Mouse (Mus musculus) adrenal gland (tissue): ENCODE results near the gene Gm28374.

Experiments used
- intact Hi-C: fragments of 180-260 bp; cut with DNase I; formaldehyde crosslinking; loops from one replicate; pipeline ENCODE4 v1.15.1; 2025

Gene Gm28374

GRCm38 (mm10) chr19:6088841-6089240 is 6.8 kb upstream of the Gm28374 start:
- intact Hi-C loops: loop anchor here (5.0 kb wide), 1 partner anchor 33 kb away; no protein-coding TSS in a partner anchor

DNA sequence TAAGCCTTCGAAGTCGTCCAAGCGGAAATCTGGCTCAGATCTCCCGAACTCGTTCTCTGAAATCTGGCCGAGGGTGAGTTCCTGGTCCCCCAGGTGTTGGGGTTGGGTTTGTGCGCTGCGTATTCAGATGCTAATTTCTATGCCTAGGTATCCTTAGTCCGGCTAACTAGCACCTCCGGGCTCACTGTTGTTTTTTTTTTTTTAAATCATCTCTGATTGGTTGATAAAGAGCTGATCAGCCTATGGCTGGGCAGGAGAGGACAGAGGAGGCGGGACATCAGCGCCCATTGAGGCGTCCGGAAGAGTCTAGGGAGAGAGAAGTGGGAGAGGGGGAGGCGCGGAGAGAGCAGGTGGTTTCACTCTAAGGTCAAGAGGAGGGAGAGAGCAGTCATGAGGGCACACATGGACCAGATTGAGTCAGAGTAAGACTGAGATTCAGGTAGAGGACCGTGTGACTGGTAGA is 3.4 kb upstream of the Gm28374 start:
- intact Hi-C loops: loop anchor here (5.0 kb wide), 1 partner anchor 37 kb away; no protein-coding TSS in a partner anchor

DNA sequence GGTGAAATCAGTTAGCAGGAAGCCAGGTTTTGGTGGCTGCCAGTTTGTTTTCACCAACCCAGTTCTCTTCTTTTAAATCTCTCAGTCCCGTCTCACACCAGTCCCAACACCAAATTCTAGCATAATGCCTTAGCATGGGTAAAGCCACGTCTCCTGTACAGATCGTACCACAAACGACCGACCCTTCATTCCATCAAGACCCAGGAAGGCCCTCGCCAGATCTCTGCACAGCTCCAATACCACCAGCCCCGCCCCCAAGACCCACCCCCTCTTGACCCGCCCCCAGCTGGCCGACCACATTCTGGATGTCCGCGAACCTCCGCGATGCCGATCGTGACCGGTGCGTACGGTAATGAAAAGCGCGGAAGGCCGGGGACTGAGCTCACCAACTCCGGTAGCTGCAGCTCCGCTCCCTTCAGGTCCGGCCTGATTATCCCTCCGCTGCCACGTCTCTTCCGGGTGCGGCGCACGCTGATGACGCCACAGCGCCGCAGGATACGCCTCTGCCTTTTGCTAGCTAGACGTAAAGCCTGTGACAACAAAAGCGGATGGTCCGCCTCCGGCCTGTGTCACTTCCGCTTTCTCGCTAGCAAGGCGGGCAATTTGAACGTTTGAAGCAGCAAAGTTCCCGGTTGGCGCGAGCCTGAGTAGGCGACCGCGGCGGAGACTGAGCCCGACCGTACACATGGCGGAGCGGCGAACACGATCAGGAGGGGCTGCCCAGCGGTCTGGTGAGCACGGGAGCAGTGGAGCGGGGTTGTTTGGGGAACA is 2.6 kb upstream of the Gm28374 start, which contains the start of the genes Zfpl1 and Cdca5:
Zfpl1 (minus strand) TSS at position 479 of the 771 bp plus-strand sequence.
Cdca5 (plus strand) TSS at position 506 of the 771 bp plus-strand sequence.
- intact Hi-C loops: loop anchor here (5.0 kb wide), 1 partner anchor 38 kb away; no protein-coding TSS in a partner anchor

- intact Hi-C loops: no loop called here
These were observed 2.0 kb downstream of the Gm28374 start, which contains the start of gene Tmem262 for GRCm38 (mm10) chr19:6079983-6080480. Gene Tmem262 (plus strand): TSS chr19:6080033.

GRCm38 (mm10) chr19:6076564-6077393 is 5.3 kb downstream of the Gm28374 start, which contains the start of gene Vps51:
Gene Vps51 (minus strand): TSS chr19:6077231.
- intact Hi-C loops: no loop called here

GRCm38 (mm10) chr19:6073889-6074288 is 8.2 kb downstream of the Gm28374 start:
- intact Hi-C loops: no loop called here

DNA sequence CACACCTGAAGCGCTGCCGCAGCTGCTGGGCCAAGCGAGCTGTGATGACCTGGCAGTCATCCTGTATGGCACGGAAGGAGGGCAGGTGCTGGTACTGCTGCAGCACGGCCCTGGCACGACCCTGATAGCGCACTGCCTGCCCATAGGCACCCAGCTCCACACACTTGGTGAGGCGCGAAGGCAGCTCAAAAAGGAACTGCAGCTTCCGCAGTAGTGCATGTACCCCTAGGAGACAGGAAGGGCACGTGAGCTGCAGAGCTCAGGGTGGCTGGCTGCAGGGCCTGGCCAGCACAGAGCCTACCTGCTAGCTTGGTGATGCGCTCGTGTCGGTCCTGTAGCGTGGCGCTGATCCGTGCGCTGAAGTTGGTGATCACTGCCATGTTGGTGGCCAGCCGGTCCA is 10.8 kb downstream of the Gm28374 start:
- intact Hi-C loops: no loop called here

DNA sequence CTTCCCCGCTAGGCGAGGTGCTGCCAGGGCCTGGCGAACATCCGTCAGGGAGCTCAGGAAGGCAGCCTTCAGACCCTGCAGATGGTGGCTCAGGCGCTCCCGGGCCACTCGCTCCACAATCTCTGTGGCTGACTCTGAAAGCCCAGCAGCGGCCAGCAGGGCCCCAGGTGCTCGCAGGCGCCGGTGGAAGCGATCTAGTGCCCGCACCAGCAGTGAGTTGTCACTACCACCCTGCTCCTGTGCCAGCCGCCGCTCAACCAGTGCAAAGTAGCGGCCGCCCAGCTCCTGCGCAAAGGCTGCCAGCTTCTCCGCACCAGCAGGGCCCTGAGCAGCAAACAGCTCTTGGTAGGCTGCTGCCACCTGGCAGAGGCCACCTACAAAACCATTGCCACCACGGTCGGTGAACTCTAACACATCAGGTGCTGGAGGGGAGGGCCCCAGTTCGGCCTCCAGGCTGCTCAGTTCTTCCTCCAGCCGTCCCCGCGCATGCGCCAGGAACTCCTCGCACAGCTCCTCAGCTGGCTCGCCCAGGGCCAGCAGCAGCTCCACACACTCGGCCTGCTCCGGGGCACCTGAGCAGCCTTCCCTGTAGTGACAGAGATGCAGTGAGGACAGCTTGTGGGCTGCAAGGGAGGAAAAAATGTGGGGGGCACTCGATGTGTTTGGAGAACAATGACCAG is 11.3 kb downstream of the Gm28374 start:
- intact Hi-C loops: no loop called here

GRCm38 (mm10) chr19:6069851-6070250 is 12.2 kb downstream of the Gm28374 start:
- intact Hi-C loops: no loop called here

DNA sequence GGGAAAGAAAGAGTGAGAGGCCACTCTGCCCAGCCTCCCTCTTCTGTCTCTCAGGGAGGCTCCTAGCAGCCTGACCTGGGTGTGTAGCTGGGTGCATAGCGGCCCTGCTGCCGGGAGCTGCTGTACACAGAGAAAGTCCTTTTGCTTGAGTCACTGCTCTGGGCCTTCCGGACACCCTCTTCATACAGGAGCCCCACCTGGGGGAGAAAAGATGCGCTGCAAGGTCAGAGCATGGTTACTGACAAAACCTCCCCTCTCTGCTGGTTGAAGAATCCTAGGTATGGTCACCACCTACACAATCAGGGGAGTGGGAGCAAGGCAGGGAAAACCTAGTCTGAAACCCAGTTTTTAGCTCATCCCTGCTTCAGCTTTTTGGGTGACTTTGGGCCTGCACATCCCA is 13.1 kb downstream of the Gm28374 start:
- intact Hi-C loops: no loop called here

- intact Hi-C loops: no loop called here
These were observed 14.2 kb downstream of the Gm28374 start, which contains the start of gene Tm7sf2 for GRCm38 (mm10) chr19:6067724-6068415. Gene Tm7sf2 (minus strand): TSS chr19:6068373.

- intact Hi-C loops: no loop called here
These were observed 14.9 kb downstream of the Gm28374 start for GRCm38 (mm10) chr19:6067011-6067723.

GRCm38 (mm10) chr19:6066571-6066970 is 15.5 kb downstream of the Gm28374 start:
- intact Hi-C loops: no loop called here

GRCm38 (mm10) chr19:6063081-6063480 is 19.0 kb downstream of the Gm28374 start:
- intact Hi-C loops: no loop called here

DNA sequence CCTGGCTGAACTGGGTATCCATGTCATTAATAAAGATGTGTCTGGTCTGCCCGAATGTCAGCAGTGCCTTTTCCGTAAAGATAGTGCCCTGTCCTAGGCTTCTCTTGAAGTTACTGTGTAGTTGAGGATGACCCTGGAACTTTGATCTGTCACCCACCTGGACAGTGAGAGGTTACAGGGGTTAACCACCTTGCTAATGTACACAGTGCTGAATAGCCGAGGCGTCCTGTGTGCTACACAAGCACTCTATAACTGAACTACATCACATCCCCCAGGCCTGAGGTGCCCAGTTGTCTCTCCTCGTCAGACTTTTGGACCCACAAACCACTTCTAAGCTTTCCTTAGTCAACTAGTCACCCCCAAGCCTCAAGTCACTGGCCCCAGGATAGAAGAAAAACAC is 19.6 kb downstream of the Gm28374 start:
- intact Hi-C loops: no loop called here

- intact Hi-C loops: no loop called here
These were observed 20.3 kb downstream of the Gm28374 start for GRCm38 (mm10) chr19:6061641-6062302.

GRCm38 (mm10) chr19:6061021-6061533 is 21.0 kb downstream of the Gm28374 start, which contains the start of gene Znhit2:
Gene Znhit2 (plus strand): TSS chr19:6061192.
- intact Hi-C loops: no loop called here

- intact Hi-C loops: no loop called here
These were observed 23.1 kb downstream of the Gm28374 start for GRCm38 (mm10) chr19:6058966-6059365.

GRCm38 (mm10) chr19:6058513-6058912 is 23.5 kb downstream of the Gm28374 start:
- intact Hi-C loops: no loop called here
